Mouse (Mus musculus) embryonic facial prominence, embryonic 14.5 days (tissue): Measurements from ENCODE around the gene Ubtf. TPM values are rescaled to one million over a fixed set of nuclear protein-coding genes. Genes with fewer than 3 reads are reported as not detected.

ENCODE experiments used
- ATAC-seq: fragments of 200-750 bp; cut with Nextera tagmentation; 2 replicates; pipeline ENCODE4 v1.8.0; 2017; ENCODE audit warnings: low read depth, moderate number of reproducible peaks, moderate TSS enrichment
- DNase-seq: peaks from one replicate; pipeline ENCODE4 v3.0.0-alpha.2; 2015; ENCODE audit warnings: low spot score
- H3K27ac ChIP-seq: fragments of 300-500 bp; sonication (generic); replicated peaks from 2 replicates; pipeline ENCODE4 v1.5.1; 2014; ENCODE audit warnings: low read depth, mild to moderate bottlenecking, low read length, moderate library complexity
- H3K27me3 ChIP-seq: fragments of 300-500 bp; sonication (generic); replicated peaks from 2 replicates; pipeline ENCODE4 v1.6.1; 2014; ENCODE audit warnings: low read length; ENCODE audit not compliant: control insufficient read depth, insufficient read depth
- H3K36me3 ChIP-seq: fragments of 300-500 bp; sonication (generic); 2 replicates; pipeline ENCODE4 v1.6.1; 2014; ENCODE audit warnings: low read length, mixed read lengths; ENCODE audit not compliant: control insufficient read depth, insufficient read depth
- H3K4me1 ChIP-seq: fragments of 300-500 bp; sonication (generic); 2 replicates; pipeline ENCODE4 v1.6.1; 2014; ENCODE audit warnings: antibody characterized with exemption, low read length; ENCODE audit not compliant: control insufficient read depth, insufficient read depth
- H3K4me2 ChIP-seq: fragments of 300-500 bp; sonication (generic); 2 replicates; pipeline ENCODE4 v1.6.1; 2014; ENCODE audit warnings: low read depth, mild to moderate bottlenecking, low read length, moderate library complexity, mixed read lengths
- H3K4me3 ChIP-seq: fragments of 300-500 bp; sonication (generic); 2 replicates; pipeline ENCODE4 v1.5.1; 2014; ENCODE audit warnings: low read depth, mild to moderate bottlenecking, low read length
- H3K9ac ChIP-seq: fragments of 300-500 bp; sonication (generic); 2 replicates; pipeline ENCODE4 v1.6.1; 2014; ENCODE audit warnings: low read depth, mild to moderate bottlenecking, low read length, moderate library complexity, mixed read lengths
- H3K9me3 ChIP-seq: fragments of 300-500 bp; sonication (generic); 2 replicates; pipeline ENCODE4 v1.6.1; 2016; ENCODE audit warnings: low read length; ENCODE audit not compliant: control insufficient read depth
- WGBS: fragments of 180-500 bp; shearing (Covaris S2); extraction: QIAGEN DNeasy Blood & Tissue Kit; methylation state at CpG from one replicate; pipeline ENCODE4 v1.1.7; 2014; 5-methylcytosine and 5-hydroxymethylcytosine counted together
- polyA plus RNA-seq: library from polyadenylated mRNA; unstranded; fragments of >200 nt; fragmentation: Nextera tagmentation; extraction: Ambion mirVana; gene quantifications from 2 replicates; pipeline ENCODE4 v1.2.1, GENCODE M21; 2014

Ubtf gene
- polyA plus RNA-seq, 1 experiment from 2014 or later, result 73.3 TPM

DNA sequence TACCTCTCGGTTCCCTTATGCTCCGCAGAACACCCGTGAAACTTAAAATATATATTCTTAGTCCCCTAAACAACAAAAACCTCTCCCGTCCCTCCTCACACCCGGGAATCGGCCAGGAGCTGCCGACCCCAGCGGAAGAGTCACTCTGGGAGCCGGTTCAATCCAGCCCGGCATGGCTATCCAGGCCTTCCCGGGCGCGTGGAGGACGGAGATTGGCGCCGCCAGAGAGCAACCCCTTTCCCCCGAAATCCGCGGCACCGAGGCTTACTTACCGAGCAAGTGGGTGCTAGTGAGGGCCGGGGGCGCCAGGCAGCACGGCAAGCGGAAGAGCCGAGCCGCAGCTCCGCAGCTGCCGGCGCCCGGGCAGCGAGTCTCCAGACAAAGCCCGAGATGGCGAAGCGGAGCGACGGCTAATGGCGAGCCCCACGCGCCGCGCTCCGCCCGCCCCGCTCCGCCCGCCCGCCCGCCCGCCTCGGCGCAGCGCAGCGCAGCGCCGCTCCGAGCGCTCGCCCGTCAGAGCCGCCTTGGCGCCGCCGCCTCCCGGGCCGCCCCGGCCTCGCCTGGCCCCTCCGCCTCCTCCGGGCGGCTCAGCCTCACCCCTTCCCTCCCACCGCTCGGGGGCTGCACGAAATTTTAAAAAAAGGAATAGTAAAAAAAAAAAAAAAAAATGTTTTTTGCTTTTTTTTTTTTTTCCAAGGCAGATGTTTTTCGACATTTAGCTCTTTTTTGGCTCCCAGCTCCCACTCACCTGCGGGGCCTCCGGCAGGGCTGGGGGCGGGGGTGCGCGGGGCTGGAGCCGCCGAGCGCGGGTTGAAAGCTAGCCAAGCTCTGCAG, 749 bp downstream of the Ubtf start:
- peak overlapping the region; percentile 86 for H3K4me3 ChIP-seq
- no peaks in the 10 kb centered on the region for H3K9me3 ChIP-seq
- DNase-seq (peak; percentile 53), ATAC-seq (peak; percentile 3; the same call in 1 of the 2 replicates)
- H3K9ac ChIP-seq, result peak overlapping the region; percentile 100
- H3K27ac ChIP-seq, result peak overlapping the region; percentile 98
- peak overlapping the region; percentile 64 for H3K4me2 ChIP-seq
- H3K27me3 ChIP-seq, result no peaks in the 10 kb centered on the region
- peaks cover 22% of the 10 kb centered on the region for H3K36me3 ChIP-seq
- peaks cover 9% of the 10 kb centered on the region for H3K4me1 ChIP-seq
- WGBS, result under 1% methylated on average over 59 of the region's 84 CpGs

DNA sequence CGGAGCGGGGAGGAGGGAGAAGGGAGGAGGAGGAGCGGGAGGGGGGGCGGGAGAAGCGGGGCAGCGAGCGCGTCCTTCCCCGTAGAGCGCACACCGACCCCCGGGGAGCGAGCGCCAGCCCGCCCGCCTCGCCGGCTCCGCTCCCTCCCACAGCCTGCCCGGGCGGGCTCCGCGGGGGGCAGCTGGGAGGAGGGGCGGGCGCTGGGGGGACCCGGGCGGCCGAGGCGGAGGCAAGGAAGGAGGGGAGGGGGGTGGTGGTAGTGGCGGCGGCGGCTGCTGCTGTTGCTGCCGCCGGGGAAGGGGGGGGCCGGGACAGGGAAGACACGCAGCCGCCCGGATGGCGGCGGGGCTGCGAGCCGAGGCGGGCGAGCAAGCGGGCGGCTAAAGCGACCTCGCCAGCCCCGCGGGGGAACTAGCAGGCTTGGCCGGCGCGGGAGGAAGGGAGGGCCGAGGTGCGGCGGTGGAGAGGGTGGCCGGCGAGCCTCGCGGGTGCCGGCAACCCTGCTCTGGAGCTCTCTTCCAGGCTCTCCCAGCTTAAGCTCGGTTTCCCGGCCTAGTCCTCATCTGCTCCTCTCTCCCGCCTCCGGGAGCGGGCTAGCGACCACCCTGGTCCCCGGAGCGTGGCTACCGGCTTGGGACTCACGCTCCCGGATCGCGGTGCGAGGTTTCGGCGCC, 1.5 kb downstream of the Ubtf start:
- peak; percentile 61 for ATAC-seq
- H3K9me3 ChIP-seq, result no peaks in the 10 kb centered on the region
- peaks cover 9% of the 10 kb centered on the region for H3K4me1 ChIP-seq
- 0% methylated on average over 15 of the region's 77 CpGs for WGBS
- peak; percentile 91 for DNase-seq
- peak overlapping the region; percentile 64 for H3K4me2 ChIP-seq
- no peaks in the 10 kb centered on the region for H3K27me3 ChIP-seq
- H3K9ac ChIP-seq, result peak overlapping the region; percentile 100
- peak overlapping the region; percentile 98 for H3K27ac ChIP-seq
- H3K4me3 ChIP-seq, result peak overlapping the region; percentile 86
- peaks cover 29% of the 10 kb centered on the region for H3K36me3 ChIP-seq

- WGBS, result 1% methylated on average over 19 of the region's 87 CpGs
- Histone ChIP-seq H3K4me3 (peak overlapping the region; percentile 86), H3K4me1 (peaks cover 9% of the 10 kb centered on the region), H3K9ac (peak overlapping the region; percentile 100), H3K36me3 (peaks cover 36% of the 10 kb centered on the region), H3K27me3 (no peaks in the 10 kb centered on the region), H3K27ac (peak overlapping the region; percentile 98), H3K4me2 (peak overlapping the region; percentile 64), H3K9me3 (no peaks in the 10 kb centered on the region)
- DNase-seq (peak; percentile 41), ATAC-seq (peak; percentile 16)
Observed at GRCm38 (mm10) chr11:102317298-102317900, 2.1 kb downstream of the Ubtf start.

DNA sequence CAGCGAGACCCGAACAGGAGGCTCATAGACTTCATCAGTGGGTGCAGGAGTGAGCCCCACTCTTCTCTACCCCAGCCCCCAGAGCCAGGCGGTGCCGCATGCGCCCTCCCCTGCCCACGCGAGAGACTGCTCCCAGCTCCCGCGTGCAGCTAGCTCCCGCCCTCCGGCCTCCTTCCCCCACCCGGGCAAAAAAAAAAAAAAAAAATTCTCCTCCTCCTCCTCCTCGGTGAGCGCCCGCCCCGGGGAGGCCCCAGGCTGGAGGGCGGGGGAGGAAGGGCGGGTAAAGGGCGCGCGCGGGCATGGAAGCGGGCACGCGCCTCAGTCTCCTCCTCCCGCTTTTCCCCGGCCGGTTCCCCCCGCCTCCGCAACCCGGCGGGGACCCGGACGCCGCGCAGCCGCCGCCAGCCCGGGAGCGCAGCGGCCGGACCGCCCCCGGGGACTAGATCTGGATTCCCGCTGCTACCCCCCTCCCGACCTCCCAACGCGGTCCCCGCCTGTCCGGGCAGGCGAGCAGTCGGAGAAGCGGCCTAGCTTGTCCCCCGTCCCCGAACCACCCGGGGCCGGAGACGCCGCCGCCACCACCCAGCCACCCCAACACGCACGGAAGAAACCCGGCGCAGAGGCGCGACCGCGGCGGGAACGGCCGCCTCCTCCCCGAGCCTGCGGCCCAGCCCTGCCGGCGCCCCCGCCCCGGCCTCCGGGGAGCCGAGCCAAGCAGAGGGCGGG, 2.8 kb downstream of the Ubtf start:
- Histone ChIP-seq H3K9me3 (no peaks in the 10 kb centered on the region), H3K4me3 (peak overlapping the region; percentile 86), H3K27me3 (no peaks in the 10 kb centered on the region), H3K36me3 (peaks cover 42% of the 10 kb centered on the region), H3K27ac (peak overlapping the region; percentile 98), H3K9ac (peak overlapping the region; percentile 100), H3K4me2 (peak overlapping the region; percentile 64), H3K4me1 (peaks cover 9% of the 10 kb centered on the region)
- DNase-seq (peak; percentile 94), ATAC-seq (peak; percentile 42)
- 0% methylated on average over 28 of the region's 80 CpGs for WGBS

DNA sequence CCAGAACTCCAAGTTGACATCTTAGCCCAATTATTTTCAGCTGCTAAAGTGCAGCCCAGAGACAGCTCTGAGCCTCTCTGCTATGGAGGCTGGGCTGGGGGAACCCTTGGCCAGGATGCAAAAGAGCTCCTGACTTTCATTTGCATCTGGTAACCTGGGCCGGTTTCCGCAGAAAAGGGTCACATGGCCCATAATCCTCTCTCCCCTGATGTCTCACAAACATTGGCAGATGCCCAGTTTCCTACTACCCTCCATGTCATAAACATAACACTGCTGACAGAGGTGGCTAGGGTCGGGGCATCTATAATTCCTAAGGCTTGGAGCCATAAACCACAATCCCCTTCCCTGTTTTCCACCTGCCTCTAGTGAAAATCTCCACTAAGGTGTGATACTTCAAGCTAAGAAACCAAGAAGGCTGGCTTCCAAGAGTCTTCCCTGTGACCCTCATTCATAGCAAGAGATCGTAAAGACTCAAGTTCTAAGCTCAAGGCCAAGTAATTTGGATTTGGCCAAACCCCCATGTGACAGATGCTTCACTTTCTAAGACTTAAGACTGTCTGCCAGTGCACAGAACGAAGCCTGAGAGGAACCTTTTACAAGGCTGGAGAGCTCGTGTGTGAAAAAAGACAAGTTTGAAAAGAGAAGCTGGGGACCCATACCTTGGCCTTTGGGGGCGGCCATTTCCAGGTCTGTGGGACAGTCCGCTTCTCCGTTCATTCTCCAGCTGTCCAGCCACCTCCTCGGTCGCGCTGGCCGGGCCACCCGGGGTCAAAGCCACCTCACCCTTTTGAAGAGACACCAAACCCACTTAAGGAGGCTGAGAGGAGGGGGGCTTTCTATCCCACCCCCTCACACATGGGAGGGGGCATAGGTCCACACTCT, 3.6 kb downstream of the Ubtf start:
- Histone ChIP-seq H3K27ac (peak overlapping the region; percentile 98), H3K9ac (peak overlapping the region; percentile 100), H3K4me3 (peak overlapping the region; percentile 86), H3K4me1 (peaks cover 9% of the 10 kb centered on the region), H3K36me3 (peaks cover 49% of the 10 kb centered on the region), H3K4me2 (peak overlapping the region; percentile 64), H3K9me3 (no peaks in the 10 kb centered on the region), H3K27me3 (no peaks in the 10 kb centered on the region)
- ATAC-seq (no peak), DNase-seq (no peak)
- WGBS, result 9% methylated on average over 14 of the region's 14 CpGs

DNA sequence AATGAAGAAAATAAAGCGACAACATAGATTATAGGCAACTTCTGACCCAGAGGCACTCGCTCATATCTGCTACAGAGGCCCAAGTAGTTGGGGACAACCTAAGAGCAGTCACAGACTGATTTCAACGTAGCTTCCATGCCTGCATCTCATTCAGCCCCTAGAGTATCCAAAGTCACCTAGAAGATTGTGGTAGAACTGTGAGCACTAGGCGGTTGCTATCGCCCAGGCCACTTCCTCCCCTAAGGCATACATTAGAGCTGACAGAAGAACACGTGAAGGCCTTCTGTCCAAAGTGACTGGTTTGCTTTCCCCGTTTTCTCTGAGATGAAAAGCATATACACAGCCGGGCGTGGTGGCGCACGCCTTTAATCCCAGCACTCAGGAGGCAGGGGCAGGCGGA, 5.2 kb downstream of the Ubtf start:
- ATAC-seq, result no peak
- WGBS, result 85% methylated on average over 12 of the region's 12 CpGs
- H3K36me3 ChIP-seq, result peaks cover 65% of the 10 kb centered on the region

GRCm38 (mm10) chr11:102312586-102312985, 7.0 kb downstream of the Ubtf start:
- H3K4me2 ChIP-seq, result no peak overlapping the region
- H3K27ac ChIP-seq, result no peak overlapping the region
- ATAC-seq (no peak), DNase-seq (no peak)
- H3K9ac ChIP-seq, result no peak overlapping the region
- H3K4me1 ChIP-seq, result peaks cover 6% of the 10 kb centered on the region
- no peaks in the 10 kb centered on the region for H3K9me3 ChIP-seq
- H3K27me3 ChIP-seq, result no peaks in the 10 kb centered on the region
- peaks cover 73% of the 10 kb centered on the region for H3K36me3 ChIP-seq
- 79% methylated on average over 6 of the region's 6 CpGs for WGBS
- H3K4me3 ChIP-seq, result no peak overlapping the region

More for the DNA sequence above, 5.2 kb downstream of the Ubtf start:
- no peaks in the 10 kb centered on the region for H3K27me3 ChIP-seq
- H3K9ac ChIP-seq, result no peak overlapping the region
- peaks cover 6% of the 10 kb centered on the region for H3K4me1 ChIP-seq
- DNase-seq, result no peak
- no peak overlapping the region for H3K27ac ChIP-seq
- no peak overlapping the region for H3K4me3 ChIP-seq
- H3K9me3 ChIP-seq, result no peaks in the 10 kb centered on the region
- no peak overlapping the region for H3K4me2 ChIP-seq
